Mouse (Mus musculus): ENCODE measurements around the gene Nckap5. TPM values are rescaled to one million over a fixed set of nuclear protein-coding genes. Genes with fewer than 3 reads are reported as not detected.
A peak's percentile ranks its signal among the peaks of the same experiment; 100 is the strongest.

Gene Nckap5
- total and polyA plus RNA-seq, 2 experiments from 2014 or later, result 9.3 to 10.2 TPM

GRCm38 (mm10) chr1:126483665-126484064 is 346.9 kb downstream of the Nckap5 start:
- Histone ChIP-seq H3K36me3 (ENCODE audit: insufficient read depth) (no peaks in the 10 kb centered on the region; the same call in 1 of the 2 replicates), H3K4me1 (ENCODE audit: insufficient read depth) (no peaks in the 10 kb centered on the region), H3K9ac (no peak overlapping the region), H3K4me3 (ENCODE audit: low read depth, low read length) (no peak overlapping the region), H3K4me2 (ENCODE audit: low read depth) (no peak overlapping the region), H3K9me3 (ENCODE audit: low read length) (no peaks in the 10 kb centered on the region), H3K27ac (ENCODE audit: low read depth, low read length) (no peak overlapping the region), H3K27me3 (ENCODE audit: insufficient read depth, low read length) (no peaks in the 10 kb centered on the region)
- TF ChIP-seq CTCF (IDR thresholded peaks at IDR 0.05; ENCODE audit: low read depth), result no peak
- DNase-seq, result no peak
- ATAC-seq, result no peak
- 92% methylated on average over 3 of the region's 3 CpGs for WGBS

DNA sequence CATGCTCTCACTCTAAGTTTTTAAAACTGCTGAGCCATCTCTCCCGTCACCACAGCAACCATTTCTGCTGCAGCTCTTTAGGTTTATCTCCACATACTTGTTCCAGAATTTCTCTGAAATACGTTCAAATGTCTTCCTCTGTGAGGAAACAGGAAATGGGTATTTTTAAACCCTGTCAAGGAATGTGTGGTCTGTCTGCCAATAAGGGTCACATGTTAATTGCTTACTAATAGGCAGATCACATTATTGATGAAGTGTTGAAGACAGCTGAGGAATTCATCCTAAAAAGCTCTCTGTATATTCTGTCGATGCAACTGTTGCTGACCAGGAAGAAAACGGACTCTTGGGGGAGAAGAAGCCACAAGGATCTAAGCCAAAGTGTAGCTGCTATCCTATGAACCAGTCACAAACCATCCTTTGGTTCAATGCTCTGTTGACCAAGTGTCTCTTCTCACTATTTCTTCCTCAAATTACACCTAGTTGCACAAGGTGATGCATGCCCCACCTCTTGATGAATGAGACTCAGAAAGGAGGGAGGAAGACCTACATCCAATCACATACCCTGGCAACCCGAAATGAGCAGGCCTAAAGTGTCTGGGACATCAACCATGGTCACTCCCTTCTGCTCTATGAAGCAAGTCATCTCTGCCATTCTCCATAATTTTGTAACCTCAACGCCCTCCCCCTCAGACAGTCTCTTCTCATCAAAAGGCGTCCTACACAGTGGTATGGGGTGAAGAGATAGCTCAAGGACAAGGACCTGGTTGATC is 349.0 kb downstream of the Nckap5 start:
- no peaks in the 10 kb centered on the region for H3K9me3 ChIP-seq (ENCODE audit: low read length)
- no peaks in the 10 kb centered on the region for H3K27me3 ChIP-seq (ENCODE audit: insufficient read depth, low read length)
- TF ChIP-seq CTCF (IDR thresholded peaks at IDR 0.05; ENCODE audit: low read depth), result no peak
- ATAC-seq (no peak), DNase-seq (no peak)
- H3K4me1 ChIP-seq (ENCODE audit: insufficient read depth), result no peaks in the 10 kb centered on the region
- H3K4me3 ChIP-seq (ENCODE audit: low read depth, low read length), result no peak overlapping the region
- H3K9ac ChIP-seq, result no peak overlapping the region
- WGBS, result 78% methylated on average over 7 of the region's 7 CpGs
- no peak overlapping the region for H3K4me2 ChIP-seq (ENCODE audit: low read depth)
- H3K36me3 ChIP-seq (ENCODE audit: insufficient read depth), result no peaks in the 10 kb centered on the region; the same call in 1 of the 2 replicates
- no peak overlapping the region for H3K27ac ChIP-seq (ENCODE audit: low read depth, low read length)

- Histone ChIP-seq H3K27ac (ENCODE audit: low read depth, low read length) (no peak overlapping the region), H3K9ac (no peak overlapping the region), H3K4me3 (ENCODE audit: low read depth, low read length) (no peak overlapping the region), H3K36me3 (ENCODE audit: insufficient read depth) (no peaks in the 10 kb centered on the region), H3K9me3 (ENCODE audit: low read length) (no peaks in the 10 kb centered on the region), H3K4me2 (ENCODE audit: low read depth) (no peak overlapping the region), H3K27me3 (ENCODE audit: insufficient read depth, low read length) (no peaks in the 10 kb centered on the region), H3K4me1 (ENCODE audit: insufficient read depth) (peaks cover 7% of the 10 kb centered on the region; the same call in 1 of the 2 replicates)
- TF ChIP-seq CTCF (IDR thresholded peaks at IDR 0.05; ENCODE audit: low read depth), result no peak
- ATAC-seq (no peak), DNase-seq (no peak)
- 82% methylated on average over 5 of the region's 5 CpGs for WGBS
These were observed 357.6 kb downstream of the Nckap5 start for GRCm38 (mm10) chr1:126473044-126473443.

DNA sequence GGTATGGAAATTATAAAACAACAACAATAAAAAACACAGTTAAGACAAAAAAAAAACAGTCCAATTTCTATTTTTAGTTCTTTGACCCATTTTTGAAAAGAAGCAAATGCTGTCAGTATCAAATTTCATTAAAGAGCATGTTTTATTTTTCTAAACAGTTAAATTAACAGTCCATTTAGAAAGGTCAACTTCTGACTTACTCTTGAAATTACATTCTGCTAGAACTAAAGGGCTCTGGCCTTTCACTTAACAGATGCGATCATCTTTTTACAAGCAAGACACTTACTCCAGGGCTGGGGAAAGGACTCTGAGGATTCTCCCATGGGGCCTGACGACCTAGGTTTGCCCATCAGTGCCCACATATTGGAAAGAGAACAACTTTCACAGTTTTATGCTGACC is 359.2 kb downstream of the Nckap5 start:
- Histone ChIP-seq H3K4me3 (ENCODE audit: low read depth, low read length) (no peak overlapping the region), H3K27me3 (ENCODE audit: insufficient read depth, low read length) (no peaks in the 10 kb centered on the region), H3K4me1 (ENCODE audit: insufficient read depth) (peaks cover 7% of the 10 kb centered on the region; the same call in 1 of the 2 replicates), H3K36me3 (ENCODE audit: insufficient read depth) (no peaks in the 10 kb centered on the region), H3K4me2 (ENCODE audit: low read depth) (no peak overlapping the region), H3K9ac (no peak overlapping the region), H3K27ac (ENCODE audit: low read depth, low read length) (no peak overlapping the region), H3K9me3 (ENCODE audit: low read length) (no peaks in the 10 kb centered on the region)
- 67% methylated on average over 2 of the region's 2 CpGs for WGBS
- no peak for TF ChIP-seq CTCF (IDR thresholded peaks at IDR 0.05; ENCODE audit: low read depth)
- DNase-seq (no peak), ATAC-seq (no peak)

DNA sequence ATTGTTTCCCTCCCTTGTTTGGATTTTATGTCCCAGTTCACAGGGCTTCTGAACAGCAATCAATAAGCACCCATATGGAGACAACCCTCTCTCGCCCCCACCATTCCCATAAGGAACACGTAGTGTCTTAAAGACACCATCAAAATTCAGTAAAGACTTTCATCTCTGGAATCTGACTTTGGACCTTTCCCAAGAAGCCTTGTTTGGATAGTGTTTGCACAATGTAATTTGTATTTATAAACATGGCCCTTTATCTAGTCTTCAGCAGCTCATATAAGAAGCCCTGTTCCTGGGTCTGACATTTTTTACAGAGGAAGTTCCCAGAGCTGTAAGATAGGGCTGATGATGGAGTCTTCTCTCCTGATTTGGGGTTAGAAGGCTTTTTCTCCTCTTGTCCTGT is 359.7 kb downstream of the Nckap5 start:
- no peak for TF ChIP-seq CTCF (IDR thresholded peaks at IDR 0.05; ENCODE audit: low read depth)
- no peak for ATAC-seq
- Histone ChIP-seq H3K4me3 (ENCODE audit: low read depth, low read length) (no peak overlapping the region), H3K27ac (ENCODE audit: low read depth, low read length) (peak overlapping the region; percentile 1; the same call in 1 of the 2 replicates), H3K4me1 (ENCODE audit: insufficient read depth) (peaks cover 7% of the 10 kb centered on the region; the same call in 1 of the 2 replicates), H3K9me3 (ENCODE audit: low read length) (no peaks in the 10 kb centered on the region), H3K4me2 (ENCODE audit: low read depth) (no peak overlapping the region), H3K9ac (no peak overlapping the region), H3K27me3 (ENCODE audit: insufficient read depth, low read length) (no peaks in the 10 kb centered on the region), H3K36me3 (ENCODE audit: insufficient read depth) (no peaks in the 10 kb centered on the region)
- 63% methylated on average over 2 of the region's 2 CpGs for WGBS
- no peak for DNase-seq

- ATAC-seq, result peak; percentile 55
These were observed 360.6 kb downstream of the Nckap5 start for GRCm38 (mm10) chr1:126469818-126470544.

More at GRCm38 (mm10) chr1:126469818-126470544, 360.6 kb downstream of the Nckap5 start:
- Histone ChIP-seq H3K4me1 (ENCODE audit: insufficient read depth) (peaks cover 7% of the 10 kb centered on the region; the same call in 1 of the 2 replicates), H3K27ac (ENCODE audit: low read depth, low read length) (0 out of 2 replicates have a peak overlapping the region, but pooled peaks have one; percentile 24), H3K27me3 (ENCODE audit: insufficient read depth, low read length) (no peaks in the 10 kb centered on the region), H3K36me3 (ENCODE audit: insufficient read depth) (no peaks in the 10 kb centered on the region), H3K4me2 (ENCODE audit: low read depth) (no peak overlapping the region), H3K9ac (no peak overlapping the region), H3K9me3 (ENCODE audit: low read length) (no peaks in the 10 kb centered on the region), H3K4me3 (ENCODE audit: low read depth, low read length) (no peak overlapping the region)
- WGBS, result 24% methylated on average over 5 of the region's 5 CpGs
- no peak for TF ChIP-seq CTCF (IDR thresholded peaks at IDR 0.05; ENCODE audit: low read depth)
- DNase-seq, result peak; percentile 74

All from forebrain, postnatal 0 days (tissue).